Mouse (Mus musculus): ENCODE results near the gene Ccl26.

Ccl26 gene

DNA sequence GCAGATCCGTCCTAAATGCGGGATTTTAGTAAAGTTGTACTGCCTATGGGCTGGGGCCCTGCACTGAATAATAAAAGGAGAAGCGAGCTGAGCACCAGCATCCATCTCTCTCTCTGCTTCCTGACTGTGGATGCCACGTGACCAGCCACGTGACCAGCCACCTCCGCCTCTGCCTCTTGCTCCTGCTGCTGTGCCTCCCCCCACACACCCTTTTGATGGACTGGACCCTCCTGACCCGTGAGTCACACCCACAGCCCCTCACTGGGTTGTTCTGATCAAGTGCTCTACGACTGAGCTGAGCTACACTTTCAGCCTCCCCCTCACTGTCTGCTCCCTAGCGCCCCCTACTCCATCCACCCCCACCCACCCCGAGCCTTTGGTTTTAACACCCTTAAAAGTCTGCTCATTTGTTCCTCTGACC is 25.6 kb downstream of the Ccl26 start:
- peak; percentile 69 for DNase-seq (ENCODE audit: low read depth, low spot score)

DNA sequence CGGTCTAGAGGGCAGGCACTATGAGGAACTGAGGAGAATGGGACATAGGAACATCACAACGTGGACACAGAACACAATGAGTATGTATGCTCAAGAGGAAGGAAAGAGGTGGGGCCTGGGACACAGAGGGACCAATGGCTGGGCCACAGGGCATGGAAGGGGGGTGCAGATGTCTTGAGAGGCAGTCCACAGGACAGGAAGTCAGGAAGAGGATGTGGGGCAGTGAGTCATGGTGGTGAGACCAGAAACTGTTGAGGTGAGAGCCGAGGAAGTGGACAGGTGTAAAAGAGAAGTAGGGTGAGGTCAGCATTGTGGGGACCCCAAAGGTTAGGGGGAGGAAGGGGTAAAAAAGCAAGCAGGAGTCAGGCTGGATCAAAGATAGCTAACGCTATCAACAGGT is 26.0 kb downstream of the Ccl26 start:
- no peak for DNase-seq (ENCODE audit: low read depth, low spot score)

DNA sequence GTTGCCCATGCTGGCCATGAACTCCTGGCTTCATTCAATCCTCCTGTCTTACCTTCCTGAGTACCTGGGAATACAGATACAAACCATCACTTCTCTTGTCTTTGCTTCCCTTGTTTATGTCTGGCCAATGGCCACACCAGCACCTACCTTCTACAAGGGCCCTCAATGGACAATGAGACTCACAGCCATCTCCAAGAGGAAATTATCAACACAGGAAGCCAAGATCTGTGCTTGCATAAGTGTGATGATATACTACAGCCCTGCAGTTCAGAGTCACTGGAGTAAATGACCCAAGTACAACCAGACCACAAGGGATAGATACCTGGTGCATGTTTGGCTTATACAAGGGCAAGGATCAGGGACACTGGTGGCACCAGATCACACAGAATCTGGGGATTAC is 27.5 kb downstream of the Ccl26 start:
- no peak for DNase-seq (ENCODE audit: low read depth, low spot score)

DNA sequence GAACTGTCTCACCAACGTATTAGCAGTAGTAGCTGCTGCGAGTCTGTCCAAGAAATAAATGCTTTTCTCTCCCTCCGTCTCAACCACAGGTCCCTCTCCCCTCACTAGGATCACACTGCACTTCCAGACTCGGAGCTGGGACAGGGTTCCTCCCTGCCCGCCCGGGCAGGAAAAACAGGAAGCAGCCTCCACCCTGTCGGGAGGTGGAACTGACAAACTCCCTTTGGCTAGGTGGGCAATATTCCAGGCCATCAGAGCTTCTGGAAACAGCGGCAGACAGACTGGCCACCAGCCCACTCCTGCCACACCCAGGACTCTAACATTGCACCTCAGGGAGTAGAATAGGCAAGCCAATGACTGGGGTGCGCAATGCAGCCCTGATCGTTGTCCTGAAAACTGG is 29.9 kb downstream of the Ccl26 start:
- DNase-seq (ENCODE audit: low read depth, low spot score): no peak

DNA sequence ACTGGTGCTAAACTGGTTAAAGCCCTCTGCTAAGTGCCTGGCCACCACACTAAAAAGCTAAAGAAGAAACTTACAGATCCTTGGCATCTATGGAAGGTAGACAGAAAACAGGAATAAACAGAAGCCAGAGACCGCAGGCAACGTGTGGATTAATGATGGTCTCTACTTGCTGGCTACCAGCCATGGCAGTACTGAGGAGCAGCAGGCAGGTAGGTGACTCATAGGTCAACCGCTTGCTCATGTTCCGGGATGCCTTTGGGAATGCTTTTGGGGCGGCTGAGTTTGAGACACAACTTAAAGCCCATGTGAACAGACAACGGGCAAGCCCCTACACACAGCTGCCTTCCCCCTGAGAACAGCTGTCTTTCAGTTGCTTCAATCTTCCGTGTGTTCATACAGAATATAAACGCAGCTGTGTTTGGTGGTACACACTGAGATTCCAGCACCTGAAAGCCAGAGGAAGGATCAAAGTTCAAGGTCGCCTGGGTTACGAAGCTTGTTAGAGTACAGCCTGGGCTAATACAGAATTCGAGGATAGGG is 32.0 kb downstream of the Ccl26 start:
- DNase-seq (ENCODE audit: low read depth, low spot score): no peak

DNA sequence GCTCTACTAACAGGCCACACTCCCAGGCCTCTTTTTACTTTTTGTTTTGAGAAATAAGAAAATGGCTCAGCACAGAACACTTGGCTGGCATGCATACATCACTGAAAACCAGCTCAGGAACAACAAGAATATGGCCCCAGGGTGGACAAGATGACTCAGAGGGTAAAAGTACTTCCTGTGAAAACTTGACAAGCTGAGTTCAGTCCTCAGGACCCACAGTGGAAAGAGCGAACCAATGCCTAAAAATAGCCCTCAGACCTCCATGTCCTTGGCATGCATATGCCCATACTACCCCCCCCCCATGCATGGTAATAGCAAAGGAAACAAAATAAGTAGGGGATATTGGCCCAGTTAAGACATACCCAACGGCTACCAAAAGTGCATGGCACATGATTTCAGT is 33.4 kb downstream of the Ccl26 start:
- no peak for DNase-seq (ENCODE audit: low read depth, low spot score)

DNA sequence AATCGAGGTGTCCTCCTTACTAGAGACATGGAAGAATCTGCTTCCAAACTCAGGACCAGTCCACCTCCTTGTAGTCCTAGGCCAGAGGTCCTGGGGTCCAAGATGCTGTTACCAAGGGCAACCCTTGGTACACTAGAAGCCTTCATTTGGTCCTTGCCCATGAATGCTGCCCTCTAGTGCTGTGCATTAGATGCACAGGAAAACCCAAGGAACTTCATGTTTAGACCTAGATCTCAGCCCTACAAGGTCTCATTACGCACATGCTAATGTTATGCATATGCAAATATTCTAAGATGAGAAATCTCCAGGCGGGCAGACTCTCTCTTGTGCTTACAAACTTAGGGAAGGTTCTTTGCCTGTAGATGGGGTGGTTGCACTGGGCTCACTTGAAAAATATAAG is 34.1 kb downstream of the Ccl26 start:
- peak; percentile 28 for DNase-seq (ENCODE audit: low read depth, low spot score)

DNA sequence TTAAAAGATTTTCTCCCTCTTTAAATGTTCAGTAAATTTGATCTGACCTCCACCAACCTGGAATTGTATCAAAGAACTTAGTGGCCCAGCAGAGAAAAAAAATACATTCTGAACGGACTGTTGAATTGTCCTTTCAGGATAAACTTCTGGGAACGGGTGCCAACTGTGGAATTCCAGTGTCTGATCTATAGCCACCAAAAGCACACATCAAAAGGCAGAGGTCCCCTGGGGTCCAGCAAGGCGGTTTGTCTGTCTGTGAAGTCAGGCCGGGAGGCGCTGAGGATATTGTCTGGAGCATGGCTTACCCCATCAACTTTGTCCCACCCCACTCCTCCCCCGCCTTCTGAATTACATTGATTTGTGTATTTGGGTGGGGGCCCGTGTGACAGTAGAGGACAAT is 35.4 kb downstream of the Ccl26 start:
- DNase-seq (ENCODE audit: low read depth, low spot score): no peak

DNA sequence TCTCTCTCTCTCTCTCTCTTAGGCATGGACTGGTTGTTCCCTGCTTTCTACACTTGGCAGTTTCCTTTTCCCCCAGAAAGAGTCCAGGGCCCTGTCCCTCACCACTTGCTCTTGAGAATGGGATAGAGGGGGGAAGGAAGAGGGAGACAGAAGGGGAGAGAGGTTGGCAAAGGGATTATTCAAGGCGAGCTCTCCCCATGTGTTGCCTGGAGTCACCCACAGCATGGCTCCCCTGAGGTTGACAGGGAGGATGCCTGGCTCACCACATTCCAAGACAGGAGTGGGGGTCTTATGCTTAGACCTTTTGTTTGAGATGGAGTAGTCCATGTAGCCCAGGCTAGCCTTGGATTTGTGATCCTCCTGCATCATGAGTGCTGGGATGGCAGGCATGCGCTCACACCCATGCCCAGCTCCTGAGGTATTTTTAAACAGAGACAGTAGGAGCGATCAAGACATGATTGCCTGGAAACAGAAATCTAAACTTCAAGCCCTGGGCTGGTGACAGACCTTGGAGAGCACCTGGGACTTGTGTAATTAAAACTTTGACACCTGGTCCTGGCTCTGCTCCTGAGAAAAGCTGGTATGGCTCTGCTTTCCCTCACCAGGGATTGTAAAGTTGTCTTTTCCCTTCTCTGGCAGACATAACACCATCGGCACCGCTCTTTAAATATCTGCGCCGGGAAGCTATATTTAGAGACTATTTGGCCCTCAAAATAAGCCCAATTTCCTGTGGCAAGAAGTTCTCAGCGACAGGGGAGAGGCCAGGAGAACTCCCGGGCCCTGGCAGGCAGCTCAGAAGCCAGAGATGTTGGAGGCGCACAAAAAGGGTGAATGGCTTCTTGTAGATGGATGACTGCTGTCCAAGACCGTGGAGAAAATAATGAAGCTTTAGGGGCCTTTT is 38.5 kb downstream of the Ccl26 start:
- no peak for DNase-seq (ENCODE audit: low read depth, low spot score)

DNA sequence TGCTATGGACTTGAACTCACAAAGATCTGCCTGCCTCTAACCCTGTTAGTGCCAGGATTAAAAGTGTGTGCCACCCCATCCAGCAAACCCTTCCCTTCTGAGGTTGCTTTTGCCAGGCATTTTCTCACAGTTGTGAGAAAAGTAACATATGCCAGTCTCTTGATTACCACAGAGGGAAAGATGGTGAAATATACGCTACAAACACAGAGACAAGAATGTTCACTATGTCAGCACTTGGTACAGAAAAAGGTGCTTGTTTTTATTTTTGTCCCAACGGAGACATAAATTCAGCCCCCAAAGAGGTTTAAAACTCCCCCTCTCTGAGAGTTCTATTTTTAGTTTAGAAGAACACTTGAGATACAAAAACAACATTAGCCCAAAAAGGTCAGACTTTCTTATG is 39.3 kb downstream of the Ccl26 start:
- DNase-seq (ENCODE audit: low read depth, low spot score): no peak

DNA sequence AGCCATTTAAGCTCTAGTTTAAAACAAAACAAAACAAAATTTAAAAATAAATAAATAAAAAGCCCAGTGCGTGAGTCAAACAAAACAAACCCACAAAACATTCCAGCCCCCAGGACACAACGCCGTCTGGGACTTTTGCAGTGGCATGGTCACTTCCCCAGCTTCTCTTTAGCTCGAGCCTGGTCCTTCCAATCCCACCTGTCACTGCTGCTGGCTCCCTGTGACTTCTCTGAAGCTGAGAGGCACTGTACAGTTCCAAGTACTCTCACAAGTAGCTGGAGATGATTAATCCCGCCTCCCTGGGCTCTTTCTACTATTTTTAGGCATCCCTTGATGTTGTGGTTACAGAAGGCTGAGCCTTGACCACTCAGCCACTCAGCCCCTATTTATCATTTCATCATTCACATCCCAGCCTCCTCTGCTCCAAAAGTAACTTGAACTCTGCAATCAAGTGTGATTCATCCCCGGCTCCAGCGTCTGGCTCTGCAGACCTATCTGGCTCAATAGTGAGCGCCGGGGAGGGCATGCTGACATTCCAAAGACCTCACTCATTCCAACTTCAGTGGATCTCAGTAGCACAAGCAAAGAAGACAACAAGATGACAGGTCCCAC is 41.2 kb downstream of the Ccl26 start:
- no peak for DNase-seq (ENCODE audit: low read depth, low spot score)

DNA sequence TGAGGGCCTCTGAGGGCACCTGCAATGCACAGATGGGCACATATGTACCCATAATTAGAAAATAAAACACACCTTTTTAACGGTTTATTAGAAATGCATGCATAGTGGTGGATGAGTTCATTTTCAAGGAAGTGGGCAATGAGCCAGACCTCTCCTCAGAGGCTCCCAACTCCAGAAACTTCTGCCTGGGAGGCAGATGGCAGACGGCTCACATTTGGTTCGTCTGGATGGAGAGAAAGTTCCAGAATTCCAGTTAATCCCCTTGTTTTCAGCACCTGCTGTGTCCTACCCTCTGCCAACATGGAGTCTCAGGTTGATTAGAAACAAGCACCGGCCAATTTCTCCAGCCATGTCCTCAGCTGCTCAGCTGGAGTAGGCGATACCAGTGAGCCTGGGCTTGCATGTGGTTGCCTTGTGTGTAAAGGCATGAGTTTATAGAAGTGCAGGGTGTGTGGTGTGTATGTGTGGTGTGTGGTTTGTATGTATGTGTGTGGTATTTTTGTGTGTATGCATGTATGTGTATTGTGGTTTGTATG is 46.0 kb downstream of the Ccl26 start:
- no peak for DNase-seq (ENCODE audit: low read depth, low spot score)

DNA sequence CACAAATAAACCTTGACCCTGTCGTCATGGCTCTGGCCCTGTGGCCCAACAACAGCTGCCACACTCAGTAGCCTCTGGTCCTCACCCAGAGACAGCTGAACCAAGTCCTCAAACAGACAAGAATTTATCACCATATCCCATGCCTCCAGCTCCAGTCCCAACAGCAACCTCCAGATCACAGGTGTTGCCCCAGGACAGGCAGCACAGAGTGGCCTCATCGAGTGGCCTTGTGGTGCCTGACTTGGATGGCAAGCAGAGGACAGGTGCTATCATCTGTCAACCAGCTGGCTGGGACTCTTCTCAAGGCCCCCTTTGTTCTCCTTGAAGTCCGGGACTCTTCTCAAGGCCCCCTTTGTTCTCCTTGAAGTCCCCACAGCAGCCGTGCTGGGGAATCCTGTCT is 50.2 kb downstream of the Ccl26 start:
- no peak for DNase-seq (ENCODE audit: low read depth, low spot score)

DNA sequence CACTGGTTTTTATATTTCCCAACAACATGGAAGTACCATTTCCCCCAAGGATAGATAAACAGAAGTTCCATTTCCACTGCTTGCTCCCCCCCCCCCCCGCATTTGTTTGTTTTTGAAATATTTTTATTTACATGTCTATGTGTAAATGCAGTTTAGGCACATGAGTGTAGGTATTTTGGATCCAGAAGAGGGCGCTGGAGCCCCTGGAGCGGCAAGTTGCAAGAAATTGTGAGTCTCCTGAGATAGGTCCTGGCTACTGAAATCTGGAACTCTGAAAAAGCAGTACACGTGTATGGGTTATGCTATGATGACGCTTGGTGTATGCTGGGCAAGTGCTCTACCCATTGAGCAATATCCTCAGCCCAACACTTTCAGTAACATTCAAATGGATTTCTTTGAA is 52.3 kb downstream of the Ccl26 start:
- DNase-seq (ENCODE audit: low read depth, low spot score): no peak

Measured in ZHBTc4 (cell line).